Mouse (Mus musculus) right cerebral cortex, postnatal 36 days (tissue): Measurements from ENCODE around the gene Ank.
A peak's percentile ranks its signal among the peaks of the same experiment; 100 is the strongest.

Experiments used
- DNase-seq, 2 experiments: peaks; one replicate each; pipeline ENCODE4 v3.0.0; 2022; ENCODE audit warnings: low spot score in 2 of 2, mixed read lengths in 1 of 2

Gene Ank

DNA sequence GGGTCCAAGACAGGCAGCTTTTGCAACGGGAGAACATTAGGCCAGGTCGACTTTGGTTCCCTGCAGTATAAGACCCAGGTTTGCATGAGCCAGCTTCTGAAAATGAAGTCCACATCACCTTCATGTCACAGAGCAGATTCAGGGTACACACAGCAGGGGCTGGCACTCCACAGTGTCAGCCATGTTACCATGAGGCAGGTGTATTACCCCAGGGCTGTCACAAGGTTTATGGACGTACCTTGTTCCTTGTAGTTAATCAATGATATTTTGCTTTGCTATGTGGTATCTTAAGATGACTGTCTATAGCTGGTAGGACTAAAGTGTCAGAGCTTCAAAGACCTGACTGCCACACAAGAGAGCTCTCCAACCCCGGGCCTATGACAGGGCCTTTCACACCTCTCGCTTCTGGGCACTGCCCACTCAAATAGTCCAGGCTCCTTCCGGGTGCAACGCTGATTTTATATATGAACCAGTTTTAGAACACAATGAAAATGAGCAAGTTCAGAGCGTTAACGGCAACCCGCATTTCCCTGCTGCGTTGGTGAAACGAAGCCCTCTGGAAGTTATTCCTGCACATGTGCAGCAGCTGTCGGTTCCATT lies 132.4 kb downstream of the Ank start:
- DNase-seq, result no peak

DNA sequence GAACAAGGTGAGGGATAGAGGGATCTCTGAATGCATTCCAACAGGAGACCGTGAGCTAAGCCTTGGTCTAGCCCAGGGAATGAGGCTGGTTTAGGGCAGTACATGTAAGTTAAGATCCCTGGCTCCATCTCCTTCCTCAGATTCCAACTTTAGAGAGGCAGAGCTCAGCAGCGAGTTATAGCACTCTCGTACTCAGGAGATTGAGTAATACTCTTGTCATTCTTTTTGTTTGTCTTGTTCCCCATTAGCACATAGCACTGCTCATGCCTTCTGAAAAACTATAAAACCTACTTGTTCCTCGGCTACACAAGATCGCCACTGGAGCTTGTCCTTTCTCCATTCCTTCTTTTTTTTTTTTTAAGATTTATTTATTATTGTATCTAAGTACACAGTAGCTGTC lies 134.0 kb downstream of the Ank start:
- no peak for DNase-seq

DNA sequence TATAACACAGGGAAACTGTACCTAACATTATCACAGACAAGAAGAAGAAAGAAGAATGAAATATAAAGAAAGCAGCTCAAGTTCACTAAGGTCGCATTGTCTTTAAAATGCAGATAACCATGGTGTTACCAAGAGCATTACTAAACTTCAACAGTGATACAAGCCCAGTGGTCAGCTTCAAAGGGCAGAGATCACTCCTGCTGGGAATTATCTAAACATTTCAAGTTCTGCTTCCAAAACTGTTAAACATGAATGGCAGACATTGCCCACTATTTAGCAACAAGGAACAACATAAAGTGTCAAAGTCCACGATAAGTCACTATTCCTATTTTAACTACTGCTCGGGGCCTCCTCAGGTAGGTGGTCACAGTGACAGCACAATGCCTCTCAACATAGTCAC lies 138.1 kb downstream of the Ank start:
- no peak for DNase-seq

DNA sequence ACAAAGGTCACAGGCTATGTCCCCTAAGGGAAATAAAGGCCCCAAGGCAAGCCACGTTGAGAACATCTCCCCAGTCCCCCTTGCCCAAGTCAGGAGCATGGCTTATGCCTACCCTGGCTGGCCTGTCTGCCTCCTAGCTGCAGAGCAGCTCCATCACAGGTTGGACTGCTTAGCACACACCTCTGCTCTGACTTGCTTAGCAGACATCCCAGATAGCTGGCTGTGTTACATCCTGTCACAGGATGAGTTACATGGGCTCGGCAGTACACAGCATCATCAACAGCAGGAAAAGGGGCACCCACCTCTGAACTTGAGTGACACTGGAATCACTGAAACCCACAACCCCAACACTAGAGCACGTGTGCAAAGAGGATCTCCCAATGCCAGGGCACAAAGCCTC lies 138.8 kb downstream of the Ank start:
- no peak for DNase-seq

DNA sequence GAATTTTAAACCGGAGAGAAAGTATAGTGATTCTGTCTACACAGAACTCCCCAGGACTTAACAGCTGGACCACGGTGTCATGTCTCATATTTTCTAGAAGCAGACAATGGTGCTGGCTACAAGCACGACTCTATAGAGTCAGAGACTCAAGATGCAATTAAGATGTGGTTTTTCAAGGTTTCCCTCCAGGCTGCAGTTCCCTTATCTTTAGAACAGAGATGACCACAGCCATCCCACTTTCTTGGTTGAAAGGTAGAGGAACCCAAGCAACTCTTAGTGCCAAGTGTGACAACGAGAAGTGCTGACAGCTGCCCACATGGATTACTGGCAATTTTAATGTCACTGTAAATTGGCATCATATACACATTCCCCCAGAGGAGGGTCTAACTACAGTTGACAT lies 143.1 kb downstream of the Ank start:
- DNase-seq, result no peak

DNA sequence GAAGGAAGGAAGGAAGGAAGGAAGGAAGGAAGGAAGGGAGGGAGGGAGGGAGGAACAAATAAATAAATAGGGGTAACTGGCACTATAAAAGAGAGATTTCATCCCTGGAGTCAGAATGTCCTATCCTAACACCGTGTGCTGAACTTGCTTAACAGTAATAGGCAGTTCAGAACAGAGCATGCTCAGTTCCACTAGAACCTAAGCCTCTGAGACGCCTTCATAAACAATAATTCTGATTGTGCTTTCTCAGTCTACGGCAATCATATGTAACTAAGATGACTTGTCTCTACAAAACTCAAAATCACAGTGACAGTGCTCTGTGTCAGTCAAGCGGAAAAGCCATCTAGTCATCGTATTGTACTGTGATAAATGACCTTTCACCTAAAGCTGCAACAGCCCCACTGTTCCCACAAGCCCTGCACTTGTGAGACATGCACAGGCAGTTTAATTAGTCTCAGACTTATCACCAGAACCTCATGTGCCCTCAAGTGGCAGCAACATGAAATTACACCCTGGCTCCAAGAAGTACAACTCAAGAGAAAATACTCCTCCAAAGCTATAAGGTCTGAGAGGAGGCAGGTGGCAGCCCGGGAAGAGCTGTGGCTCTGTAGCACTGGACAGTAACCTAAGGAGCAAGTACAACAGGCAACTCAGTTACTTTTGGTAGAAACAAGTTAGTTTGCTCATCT lies 146.2 kb downstream of the Ank start:
- DNase-seq, result peak in 1 of 2 experiments; percentile 30

DNA sequence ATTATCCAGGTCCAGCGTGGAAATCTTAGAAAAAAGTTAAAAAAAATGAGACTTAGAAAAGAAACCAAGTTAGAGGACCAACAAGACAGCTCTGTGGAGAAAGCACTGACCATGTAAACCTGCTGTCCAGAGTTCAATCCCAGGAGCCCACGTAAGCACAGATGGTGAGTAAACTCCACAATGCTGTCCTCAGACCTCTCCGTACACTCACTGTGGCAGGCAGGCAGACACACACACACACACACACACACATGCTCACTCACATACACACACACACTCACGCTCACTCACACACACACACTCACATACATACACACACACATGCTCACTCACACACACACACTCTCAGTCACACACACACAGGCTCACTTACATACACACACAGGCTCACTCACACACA lies 146.8 kb downstream of the Ank start:
- DNase-seq, result no peak

DNA sequence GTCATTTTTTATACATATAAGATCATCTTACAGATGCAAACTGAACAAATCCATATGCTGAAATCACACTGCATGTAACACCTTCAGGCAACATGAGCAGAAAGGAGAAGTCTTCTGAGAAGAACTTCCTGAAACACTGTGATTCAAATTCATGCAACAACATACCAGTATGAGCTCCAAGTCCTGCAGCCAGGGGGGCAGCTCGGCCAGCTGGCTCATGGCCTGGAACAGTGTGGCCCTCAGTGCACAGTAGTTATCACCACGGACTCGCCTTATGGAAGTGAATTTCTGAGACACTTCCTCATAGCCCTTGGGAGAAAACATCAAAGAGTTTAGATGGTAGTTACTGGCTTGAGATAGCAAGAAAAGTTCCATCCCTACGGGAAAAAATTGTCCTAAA lies 149.7 kb downstream of the Ank start:
- peak in 1 of 2 experiments; percentile 36 for DNase-seq

DNA sequence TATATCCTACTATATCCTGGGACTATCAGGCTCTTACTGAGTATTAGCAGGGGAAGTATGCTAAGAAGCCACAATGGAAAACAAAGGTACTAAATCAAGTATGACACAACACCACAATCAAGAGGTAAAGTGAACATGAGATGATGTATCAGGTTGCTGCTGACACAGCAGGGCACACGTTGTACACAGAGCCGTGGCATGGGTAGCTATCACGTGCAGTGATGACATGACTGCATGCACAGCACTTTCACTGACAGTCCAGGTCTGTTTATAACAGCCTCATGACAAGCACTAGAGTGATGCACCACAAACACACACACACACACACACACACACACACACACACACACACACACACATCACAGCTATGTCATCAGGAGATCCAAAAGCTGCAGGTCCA lies 150.8 kb downstream of the Ank start:
- no peak for DNase-seq

DNA sequence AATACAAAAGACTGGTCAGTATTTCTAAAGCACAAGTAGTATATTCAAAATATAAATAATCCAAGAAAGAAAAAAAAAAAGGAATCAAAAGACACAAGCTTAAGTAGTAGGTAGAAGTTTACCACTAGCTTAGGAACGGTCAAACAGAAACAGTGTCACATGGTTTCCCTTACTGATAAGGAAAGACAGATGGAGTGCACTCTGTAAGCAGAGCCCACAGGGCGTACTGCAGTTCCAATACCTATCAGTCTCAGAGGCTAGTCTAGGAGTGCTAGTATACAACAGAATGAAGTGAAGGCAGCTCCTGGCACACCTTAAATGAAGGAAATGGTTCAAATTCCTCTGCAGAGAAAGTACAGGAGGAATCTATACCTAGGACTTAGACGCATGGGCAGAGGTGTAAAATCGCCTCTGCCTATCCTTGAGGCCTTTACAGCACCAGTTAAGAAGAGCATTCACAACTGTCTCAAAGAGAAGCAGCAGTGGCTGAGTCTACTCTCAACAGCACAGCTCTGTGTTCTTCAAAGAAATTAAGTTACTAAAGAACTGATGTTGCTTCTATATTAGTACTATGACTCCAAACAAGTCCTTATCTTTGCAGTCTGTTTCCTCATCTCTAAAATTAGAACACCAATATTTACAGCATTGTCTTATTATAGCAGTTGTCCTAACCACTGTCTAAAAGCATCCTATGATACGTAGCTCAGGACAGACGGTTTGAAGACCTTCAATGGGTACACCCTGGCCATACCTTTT lies 152.5 kb downstream of the Ank start:
- no peak for DNase-seq

DNA sequence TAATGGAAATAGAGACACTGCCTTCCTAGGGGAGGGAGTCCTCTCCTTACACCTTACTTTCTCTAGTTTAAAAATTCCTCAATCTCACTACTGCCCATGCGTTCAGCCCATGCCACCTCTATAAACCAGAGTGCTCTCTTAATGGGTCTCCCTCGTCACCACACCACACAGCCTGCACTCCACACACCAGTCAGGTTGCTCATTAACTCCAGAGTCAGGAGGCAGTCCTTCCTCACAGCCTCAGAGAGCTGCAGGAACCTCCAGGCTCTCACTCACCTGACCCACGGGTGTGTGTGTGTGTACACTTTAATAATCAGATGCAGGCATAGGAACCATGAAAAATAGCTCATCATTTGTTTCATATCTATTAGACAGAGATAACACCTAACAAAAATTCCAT lies 153.2 kb downstream of the Ank start:
- DNase-seq, result no peak

DNA sequence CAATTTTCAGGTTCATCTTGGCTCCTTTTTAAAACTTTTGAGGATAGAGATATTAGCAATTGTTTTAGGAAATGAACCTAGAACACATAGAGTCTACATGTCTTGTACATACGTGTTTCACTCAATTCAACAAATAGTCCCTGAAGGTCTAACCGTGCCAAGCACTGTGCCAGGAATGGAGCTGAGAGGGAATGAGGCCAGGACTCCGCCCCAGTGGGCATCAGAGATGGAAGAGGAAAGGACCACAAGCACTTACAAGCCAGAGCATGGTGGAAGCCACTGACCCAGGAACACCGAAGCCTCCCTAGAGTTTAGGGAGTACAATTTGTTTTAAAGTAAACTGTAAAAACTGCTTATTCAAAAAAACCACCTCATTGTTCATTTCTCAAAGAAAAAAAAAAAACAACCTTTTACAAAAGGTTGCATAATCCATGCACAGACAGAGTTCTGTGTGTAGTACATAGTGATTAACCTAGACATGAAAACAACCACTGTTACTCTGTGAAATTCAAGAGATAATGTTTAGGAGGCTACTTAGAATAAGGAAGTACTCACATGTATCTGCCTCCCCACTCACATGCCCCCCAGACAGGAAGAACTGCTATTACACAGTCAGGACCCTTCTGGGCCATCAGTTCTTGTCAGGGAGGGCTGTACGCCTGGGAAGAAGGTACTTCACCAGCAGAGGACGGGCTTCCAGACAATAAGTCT lies 154.2 kb downstream of the Ank start:
- no peak for DNase-seq

DNA sequence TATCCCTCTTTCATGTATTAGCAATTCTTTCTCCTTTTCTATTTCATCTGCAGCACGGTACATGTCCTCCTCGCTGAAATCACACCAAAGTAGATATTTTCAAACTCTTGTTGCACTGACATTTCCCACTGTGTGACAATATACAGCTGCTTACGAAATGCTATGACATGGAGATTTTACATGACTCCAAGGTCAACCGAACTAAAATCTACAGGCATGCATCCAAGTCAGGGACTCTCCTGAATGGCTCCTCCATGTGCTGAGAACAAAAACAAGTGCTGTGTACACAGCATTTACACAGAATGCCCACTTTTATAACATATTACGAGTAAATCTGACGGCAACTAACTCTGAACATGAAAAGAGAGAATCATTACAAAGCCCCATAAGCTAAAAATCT lies 156.8 kb downstream of the Ank start:
- DNase-seq, result no peak

DNA sequence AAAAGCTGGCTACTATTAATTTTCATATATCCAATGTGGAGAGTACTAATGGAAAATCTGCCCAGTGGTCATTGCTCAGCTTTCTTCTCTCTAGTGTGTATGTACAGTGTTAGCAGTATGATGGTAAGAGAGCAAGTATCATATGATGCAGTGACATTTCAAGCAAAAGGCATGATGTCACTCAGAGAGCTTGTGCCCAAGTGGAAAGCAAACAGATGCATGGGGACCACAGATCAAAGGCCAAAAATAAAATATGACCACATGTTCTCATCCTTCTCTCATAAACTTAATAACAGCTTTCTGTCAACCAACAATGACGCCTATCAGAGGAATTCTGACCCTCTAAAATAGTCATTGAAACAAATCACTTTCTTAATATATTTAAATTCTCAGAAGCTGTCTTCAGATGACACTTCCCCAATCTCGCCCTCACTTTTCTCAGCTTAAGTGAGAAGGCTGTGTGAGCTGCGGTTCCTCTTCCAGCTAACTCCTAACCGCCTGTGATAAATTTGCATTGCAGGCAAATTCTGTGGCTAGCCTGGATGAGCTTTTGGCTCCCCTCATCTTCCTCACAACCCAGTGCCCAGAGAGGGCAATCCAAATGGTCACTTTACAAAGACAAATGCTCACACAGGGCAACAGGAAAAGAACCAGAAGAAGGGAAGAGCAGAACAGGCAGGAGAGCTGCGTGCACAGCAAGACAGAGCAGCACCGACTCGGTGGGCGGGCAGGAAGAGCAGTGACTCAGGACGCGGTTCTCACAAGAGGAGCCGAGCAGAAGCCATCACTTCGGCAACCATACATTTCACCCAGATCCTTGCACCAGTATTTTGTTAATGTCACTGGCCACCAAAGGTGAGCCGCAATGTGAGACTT lies 158.8 kb downstream of the Ank start:
- peak in 1 of 2 experiments; percentile 28 for DNase-seq

DNA sequence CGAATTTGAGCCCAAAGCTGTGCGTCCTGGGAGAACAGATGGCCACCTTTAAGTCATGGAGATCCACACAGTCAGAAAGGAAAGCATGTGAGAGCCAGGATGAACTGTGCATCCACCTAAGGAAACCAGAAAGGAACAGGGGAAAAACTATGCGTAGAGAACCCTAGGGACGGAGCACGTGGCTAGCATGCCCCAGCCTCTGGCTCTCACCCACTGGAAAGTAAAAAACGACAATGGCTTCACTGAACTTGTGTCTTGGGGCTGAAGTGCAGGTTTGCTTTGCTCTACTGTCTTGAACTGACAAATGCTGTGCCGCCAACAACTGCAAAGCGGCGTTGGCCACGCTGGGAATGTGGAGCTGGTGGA lies 159.4 kb downstream of the Ank start:
- no peak for DNase-seq

DNA sequence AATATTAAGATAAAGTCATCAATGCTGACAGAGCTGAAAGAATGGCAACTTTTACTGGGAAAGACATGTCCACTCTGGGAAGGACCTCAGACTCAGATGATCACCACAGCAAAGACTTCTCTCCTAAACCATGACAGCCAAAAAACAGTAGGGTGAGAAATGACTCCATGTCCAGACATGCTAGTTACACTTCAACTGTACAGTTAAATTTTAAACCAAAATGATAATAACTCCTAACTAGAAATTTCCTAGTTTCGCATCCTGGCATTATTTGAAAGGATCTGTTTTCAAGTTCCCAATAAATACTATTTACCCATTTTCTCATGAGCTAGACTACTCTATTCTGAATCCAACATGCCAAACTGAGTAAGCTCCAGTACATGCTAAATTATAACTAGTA lies 159.8 kb downstream of the Ank start:
- no peak for DNase-seq

DNA sequence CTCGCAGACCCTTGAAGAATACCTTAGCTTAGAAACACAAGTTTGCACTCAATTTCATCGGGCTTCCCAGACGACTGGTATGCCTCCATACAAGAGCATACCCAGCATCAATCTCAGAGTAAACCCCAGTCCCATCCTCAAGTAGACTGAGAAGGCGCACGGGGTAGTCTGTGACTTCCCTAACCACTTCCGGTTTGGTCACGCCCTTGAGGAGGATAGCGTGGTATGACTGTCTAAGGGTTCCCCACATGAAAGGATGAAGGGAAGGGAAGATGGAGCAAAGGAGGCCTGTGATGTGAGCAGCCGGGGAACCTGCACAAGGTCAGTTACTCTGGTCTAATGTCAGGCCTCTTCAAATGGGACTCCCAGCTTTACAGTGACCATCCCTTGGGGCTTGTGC lies 161.3 kb downstream of the Ank start:
- DNase-seq, result no peak

DNA sequence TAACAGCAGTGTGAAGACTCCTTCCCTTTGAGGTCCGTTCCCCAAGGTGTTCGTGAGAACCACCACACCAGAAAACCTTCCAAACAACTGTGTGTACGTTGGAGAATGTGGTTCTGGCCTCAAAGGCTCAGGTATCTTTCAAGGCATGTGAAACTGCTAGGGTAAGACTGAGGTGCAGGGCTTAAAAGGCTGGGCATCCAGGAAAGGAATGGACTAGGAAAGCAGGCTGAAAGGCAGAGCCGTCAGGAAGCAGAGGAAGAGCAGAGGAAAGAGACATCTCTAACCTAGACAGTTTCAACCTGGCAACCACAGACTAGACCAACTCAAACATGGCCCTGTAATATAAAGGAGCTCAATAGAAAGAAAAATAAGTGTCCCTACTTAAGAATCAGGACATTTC lies 162.6 kb downstream of the Ank start:
- no peak for DNase-seq

DNA sequence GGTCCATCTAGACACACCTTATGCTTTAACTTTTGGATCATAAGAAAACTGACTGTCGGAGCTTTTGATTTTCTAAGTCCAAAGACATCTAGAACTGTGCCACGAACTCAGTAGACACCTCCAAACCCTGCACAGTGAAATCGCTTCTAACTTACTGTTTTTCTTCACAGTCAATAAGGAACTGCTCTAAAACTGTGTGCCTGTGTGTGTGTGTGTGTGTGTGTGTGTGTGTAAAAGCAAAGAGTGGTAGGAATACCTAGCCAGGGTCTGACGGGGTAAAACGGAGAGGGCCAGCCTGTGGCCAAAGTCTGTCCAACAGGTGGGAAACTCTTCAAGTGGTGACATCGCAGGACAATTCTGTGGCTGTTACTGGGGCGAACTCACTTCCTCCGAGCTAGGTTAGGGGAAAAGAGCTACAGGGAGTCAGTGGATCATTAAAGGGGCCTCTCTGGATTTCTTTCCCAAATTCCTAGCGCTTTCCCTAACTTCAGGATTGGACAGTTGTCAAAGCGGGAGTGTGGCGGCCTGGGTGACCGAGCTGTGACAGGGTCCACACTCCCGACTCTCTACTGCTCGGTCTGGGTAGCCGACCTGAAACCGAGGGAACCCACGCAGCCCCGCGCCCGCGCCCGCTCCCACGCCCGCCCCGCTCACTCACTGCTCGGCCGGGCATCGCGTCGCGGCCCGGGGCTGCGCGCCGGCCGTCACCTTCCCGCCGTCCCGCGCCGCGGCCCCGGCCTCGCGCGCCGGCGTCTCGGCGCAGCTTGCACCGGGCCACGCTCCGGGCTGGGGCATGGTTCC lies 163.5 kb downstream of the Ank start:
- peak in 1 of 2 experiments; percentile 21 for DNase-seq

DNA sequence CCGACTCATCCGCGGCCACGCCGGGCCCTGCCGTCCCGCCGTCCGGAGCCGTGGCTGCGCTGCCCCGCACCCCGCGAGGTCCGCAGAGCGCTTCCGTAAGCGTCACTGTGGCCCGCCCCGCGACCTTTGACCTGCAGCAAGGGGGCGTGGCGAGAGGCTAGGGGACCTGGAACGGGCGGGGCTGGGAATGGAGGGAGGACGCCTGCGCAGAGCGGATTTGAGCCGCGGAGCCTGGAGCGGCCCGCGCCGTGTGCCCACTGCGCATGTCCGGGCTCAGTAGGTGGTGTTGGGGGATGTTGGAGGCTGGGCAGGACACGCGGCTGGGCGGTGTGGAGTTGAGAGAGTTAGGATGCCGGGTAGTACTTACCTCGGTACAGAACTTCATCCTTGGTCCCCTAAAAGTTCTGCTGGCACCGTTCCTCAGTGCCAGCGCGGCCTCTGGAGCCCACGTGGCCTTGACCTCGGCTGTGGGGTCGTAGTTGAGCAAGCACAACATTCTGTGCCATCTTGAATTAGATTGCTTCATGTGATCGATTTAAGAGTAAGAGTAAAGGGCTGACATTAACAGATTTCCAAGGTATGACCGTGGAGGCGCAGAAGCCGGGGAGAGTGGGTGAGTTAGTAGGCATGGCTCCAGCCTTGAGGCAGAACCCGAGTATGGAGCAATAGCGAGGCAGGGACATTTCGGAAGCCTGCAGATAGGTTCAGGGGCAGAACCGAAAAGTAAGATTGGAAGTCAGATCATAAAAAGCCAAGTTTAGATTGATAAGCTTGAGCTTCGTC lies 164.3 kb downstream of the Ank start, which contains the start of gene Otulin:
Otulin (minus strand) TSS at position 93 of the 783 bp plus-strand sequence.
- DNase-seq, result peak; percentile 95
